In genomic region chr8:116143687-116144573, GRCm38 (mm10) we compare ENCODE assay signal across 8 mouse cellular contexts.
DNase-seq lines count a peak whose midpoint lies in the region; ATAC-seq lines count a peak whose summit lies in the region.
"Had no signal": no experiment of that assay in that cellular context is flagged by ENCODE, and none has a peak within 500 bp of the region (broad histone marks: within the 10 kb centered on the region; RNA-seq: fewer than 3 reads in every experiment).

No protein-coding gene starts in this region.

- 51% methylated on average over 13 of the region's 13 CpGs for WGBS in midbrain, embryonic 11.5 days

- no peak overlapping the region for H3K27ac ChIP-seq in midbrain, embryonic 11.5 days (ENCODE audit: low read depth, low read length)

- no peak overlapping the region for H3K9ac ChIP-seq in midbrain, embryonic 11.5 days (ENCODE audit: low read length)

- ATAC-seq in midbrain, embryonic 11.5 days (ENCODE audit: low FRiP score) = peak; percentile 27; the same call in 1 of the 2 replicates

- H3K4me1 ChIP-seq in midbrain, embryonic 11.5 days (ENCODE audit: control insufficient read depth, insufficient read depth, low read length) = no peaks in the 10 kb centered on the region

- H3K4me2 ChIP-seq in midbrain, embryonic 11.5 days = no peak overlapping the region

- DNase-seq in ZHBTc4 (ENCODE audit: low read depth, low spot score) = peak; percentile 3
- DNase-seq in cerebellum, adult 8-10 months = peak; percentile 72
- DNase-seq in frontal cortex, adult 2 months (ENCODE audit: extremely low spot score in 1 of 2, low spot score in 1 of 2) = peak; percentile 27 to 79
- peak; percentile 78 for DNase-seq in induced T-regulatory cell, adult 2 months (ENCODE audit: low read depth)
- DNase-seq in left cerebral cortex, adult 11 months (ENCODE audit: low spot score) = peak; percentile 42
- peak; percentile 87 for DNase-seq in midbrain, embryonic 11.5 days (ENCODE audit: low spot score, missing footprints)
- DNase-seq in testis, postnatal 10 days (ENCODE audit: low spot score) = peak; percentile 75

- H3K4me3 ChIP-seq in midbrain, embryonic 11.5 days (ENCODE audit: low read depth, low read length) = no peak overlapping the region
- H3K4me3 ChIP-seq: erythroblast, embryonic 14.5 days had no signal

- no peaks in the 10 kb centered on the region for H3K9me3 ChIP-seq in midbrain, embryonic 11.5 days (ENCODE audit: control insufficient read depth, low read length)

- H3K27me3 ChIP-seq in midbrain, embryonic 11.5 days (ENCODE audit: control insufficient read depth, insufficient read depth, low read length) = no peaks in the 10 kb centered on the region

- no peaks in the 10 kb centered on the region for H3K36me3 ChIP-seq in midbrain, embryonic 11.5 days (ENCODE audit: control insufficient read depth, insufficient read depth, low read length)

Comparison
In these comparisons a context has a peak if more than half of its experiments do, and no peak if none do; other contexts are left out.
1. DNase-seq: peak in every context shown above with its lines; median percentile 87 in midbrain, embryonic 11.5 days; 78 in induced T-regulatory cell, adult 2 months; 75 in testis, postnatal 10 days; 72 in cerebellum, adult 8-10 months; 53 in frontal cortex, adult 2 months; 42 in left cerebral cortex, adult 11 months; 3 in ZHBTc4.